ENCODE assay signal across 37 mouse cellular contexts in genomic region chr11:76225051-76225450, GRCm38 (mm10). TPM values are rescaled to one million over a fixed set of nuclear protein-coding genes. Genes with fewer than 3 reads are reported as not detected.
"Had no signal": no experiment of that assay in that cellular context is flagged by ENCODE, and none has a peak within 500 bp of the region (broad histone marks: within the 10 kb centered on the region; RNA-seq: fewer than 3 reads in every experiment).

No protein-coding gene starts in this region.

- H3K4me1 ChIP-seq: limb, embryonic 10.5 days; limb, embryonic 12.5 days; limb, embryonic 13.5 days; limb, embryonic 15.5 days; liver, embryonic 12.5 days; liver, embryonic 13.5 days; liver, embryonic 15.5 days; lung, embryonic 15.5 days; midbrain, embryonic 10.5 days; midbrain, embryonic 12.5 days; midbrain, embryonic 13.5 days; midbrain, embryonic 15.5 days; neural tube, embryonic 12.5 days had no signal

- DNase-seq: left cerebral cortex, postnatal 4 days; liver; liver, embryonic 13.5 days; liver, postnatal 0 days; lung, adult 18-20 months; lung, adult 2 months; lung, embryonic 14.5 days; lung, postnatal 10 days; lung, postnatal 14 days; lung, postnatal 36 days; lung, postnatal 4 days; midbrain, embryonic 14.5 days had no signal

- H3K27ac ChIP-seq: limb, embryonic 10.5 days; limb, embryonic 12.5 days; limb, embryonic 13.5 days; limb, embryonic 15.5 days; liver, embryonic 12.5 days; liver, embryonic 13.5 days; liver, embryonic 14.5 days; liver, embryonic 15.5 days; lung, embryonic 15.5 days; macrophage; midbrain, embryonic 10.5 days; midbrain, embryonic 12.5 days; midbrain, embryonic 13.5 days; midbrain, embryonic 15.5 days; neural tube, embryonic 12.5 days had no signal

- H3K9me3 ChIP-seq: limb, embryonic 10.5 days; limb, embryonic 12.5 days; limb, embryonic 13.5 days; limb, embryonic 15.5 days; liver, embryonic 12.5 days; liver, embryonic 13.5 days; liver, embryonic 15.5 days; lung, embryonic 15.5 days; megakaryocyte, embryonic 14.5 days; midbrain, embryonic 10.5 days; midbrain, embryonic 12.5 days; midbrain, embryonic 13.5 days; midbrain, embryonic 15.5 days; neural tube, embryonic 12.5 days had no signal

- ATAC-seq: liver, embryonic 12.5 days; liver, postnatal 0 days; lung, postnatal 0 days; midbrain, embryonic 13.5 days; midbrain, embryonic 15.5 days; midbrain, embryonic 16.5 days had no signal

- H3K9ac ChIP-seq: limb, embryonic 12.5 days; limb, embryonic 13.5 days; limb, embryonic 15.5 days; liver, embryonic 12.5 days; liver, embryonic 13.5 days; liver, embryonic 14.5 days; liver, embryonic 15.5 days; liver, postnatal 0 days; lung, embryonic 14.5 days; lung, embryonic 15.5 days; midbrain, embryonic 12.5 days; midbrain, embryonic 13.5 days; midbrain, embryonic 15.5 days; neural tube, embryonic 12.5 days had no signal

- H3K4me3 ChIP-seq: limb, embryonic 10.5 days; limb, embryonic 12.5 days; limb, embryonic 13.5 days; limb, embryonic 15.5 days; liver, embryonic 12.5 days; liver, embryonic 13.5 days; liver, embryonic 15.5 days; lung, embryonic 15.5 days; megakaryocyte, embryonic 14.5 days; midbrain, embryonic 10.5 days; midbrain, embryonic 12.5 days; midbrain, embryonic 13.5 days; midbrain, embryonic 15.5 days; myocyte; neural tube, embryonic 12.5 days had no signal

RNA-seq across cellular contexts. Expression of gene Gemin4, which starts 7.6 kb away (rescaled TPM):
- total RNA-seq: monocyte, adult 5-6 weeks had no signal

RNA-seq across cellular contexts. Expression of gene Dbil5, which starts 7.6 kb away (rescaled TPM):
- total RNA-seq: left cerebral cortex, postnatal 4 days; megakaryocyte progenitor cell, adult 5-6 weeks; megakaryocyte, adult 5-6 weeks; megakaryocyte-erythroid progenitor cell, adult 5-6 weeks; midbrain, postnatal 0 days; monocyte, adult 5-6 weeks had no signal
- polyA plus RNA-seq: limb, embryonic 11.5 days; macrophage; midbrain, embryonic 12.5 days; neural tube, embryonic 11.5 days had no signal
